Mouse (Mus musculus): ENCODE results near the gene Fkbpl. TPM values are rescaled to one million over a fixed set of nuclear protein-coding genes. Genes with fewer than 3 reads are reported as not detected.

The Fkbpl gene
- polyA plus RNA-seq (2015; fragmentation: Nextera tagmentation; extraction: Ambion mirVana) = 12.4 and 12.8 TPM in 2 replicates

DNA sequence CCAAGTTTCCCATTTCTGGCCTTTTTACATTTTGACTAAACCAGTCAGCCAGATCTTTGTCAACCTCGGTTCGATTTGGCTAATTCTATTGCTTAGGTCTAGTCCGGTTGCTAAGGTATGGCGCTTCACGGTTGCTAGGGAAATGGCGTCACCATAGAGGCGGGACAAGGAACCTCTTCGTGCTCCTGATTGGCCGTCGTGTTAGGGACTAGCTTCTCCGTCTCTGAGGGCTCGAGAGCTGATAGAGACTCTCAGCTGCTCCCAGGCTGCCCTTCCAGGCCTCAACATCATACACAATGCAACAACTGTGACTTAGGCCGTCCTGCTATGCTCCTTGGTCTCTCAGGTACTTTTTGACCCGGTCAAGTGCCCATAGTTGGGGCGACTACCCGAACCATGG, at the start of gene Fkbpl:
Fkbpl (plus strand) TSS at position 157 of the 400 bp plus-strand sequence.
- under 1% methylated on average over 16 of the region's 16 CpGs for WGBS
- Histone ChIP-seq H3K9ac (ENCODE audit: low read length) (peak within 1 kb of the TSS; percentile 63), H3K4me1 (replicated peaks; ENCODE audit: control insufficient read depth, insufficient read depth) (no peaks in the 10 kb centered on the region; the same call in 1 of the 2 replicates), H3K27ac (replicated peaks) (peak within 1 kb of the TSS; percentile 82), H3K27me3 (ENCODE audit: control insufficient read depth, insufficient read depth, low read length) (no peaks in the 10 kb centered on the region), H3K4me3 (ENCODE audit: low read depth, low read length) (peak within 1 kb of the TSS; percentile 53), H3K36me3 (ENCODE audit: control insufficient read depth, insufficient read depth, low read length) (no peaks in the 10 kb centered on the region), H3K9me3 (ENCODE audit: control insufficient read depth, low read length) (no peaks in the 10 kb centered on the region), H3K4me2 (replicated peaks; ENCODE audit: low read depth) (peak within 1 kb of the TSS; percentile 83)
- peak; percentile 82 for ATAC-seq (ENCODE audit: low FRiP score, low TSS enrichment)
- no peak for TF ChIP-seq CTCF (IDR thresholded peaks at IDR 0.05; ENCODE audit: low read depth)
- no peak for TF ChIP-seq EP300 (optimal IDR thresholded peaks at IDR 0.05)
- DNase-seq (ENCODE audit: low spot score) = peak; percentile 95

DNA sequence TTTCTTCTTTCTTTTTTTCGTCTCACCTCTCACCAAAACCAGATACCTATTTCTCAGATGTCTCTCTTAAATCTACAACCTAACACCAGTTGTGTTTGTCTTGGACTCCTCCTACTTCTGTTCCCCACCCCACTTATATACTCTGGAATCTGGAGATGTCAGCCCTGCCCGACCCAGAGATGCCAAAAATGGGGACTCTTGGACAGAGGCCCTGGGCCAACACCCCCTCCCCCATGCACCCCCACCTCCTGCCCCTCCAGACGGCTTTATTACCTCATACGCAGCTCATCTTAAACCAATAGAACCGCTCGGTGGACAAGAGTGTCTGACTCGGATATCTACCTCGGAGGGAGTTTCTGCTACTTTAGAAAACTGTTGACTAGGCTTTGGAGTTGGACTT, 48.5 kb upstream of the Fkbpl start:
- Histone ChIP-seq H3K4me1 (replicated peaks; ENCODE audit: control insufficient read depth, insufficient read depth) (peaks cover 2% of the 10 kb centered on the region), H3K4me3 (ENCODE audit: low read depth, low read length) (no peak overlapping the region), H3K9me3 (ENCODE audit: control insufficient read depth, low read length) (no peaks in the 10 kb centered on the region), H3K27ac (replicated peaks) (no peak overlapping the region), H3K4me2 (replicated peaks; ENCODE audit: low read depth) (no peak overlapping the region), H3K27me3 (ENCODE audit: control insufficient read depth, insufficient read depth, low read length) (no peaks in the 10 kb centered on the region), H3K36me3 (ENCODE audit: control insufficient read depth, insufficient read depth, low read length) (peaks cover 15% of the 10 kb centered on the region), H3K9ac (ENCODE audit: low read length) (no peak overlapping the region)
- ATAC-seq (ENCODE audit: low FRiP score, low TSS enrichment) (no peak), DNase-seq (ENCODE audit: low spot score) (no peak)
- WGBS = 52% methylated on average over 8 of the region's 8 CpGs
- no peak for TF ChIP-seq CTCF (IDR thresholded peaks at IDR 0.05; ENCODE audit: low read depth)
- no peak for TF ChIP-seq EP300 (optimal IDR thresholded peaks at IDR 0.05)

DNA sequence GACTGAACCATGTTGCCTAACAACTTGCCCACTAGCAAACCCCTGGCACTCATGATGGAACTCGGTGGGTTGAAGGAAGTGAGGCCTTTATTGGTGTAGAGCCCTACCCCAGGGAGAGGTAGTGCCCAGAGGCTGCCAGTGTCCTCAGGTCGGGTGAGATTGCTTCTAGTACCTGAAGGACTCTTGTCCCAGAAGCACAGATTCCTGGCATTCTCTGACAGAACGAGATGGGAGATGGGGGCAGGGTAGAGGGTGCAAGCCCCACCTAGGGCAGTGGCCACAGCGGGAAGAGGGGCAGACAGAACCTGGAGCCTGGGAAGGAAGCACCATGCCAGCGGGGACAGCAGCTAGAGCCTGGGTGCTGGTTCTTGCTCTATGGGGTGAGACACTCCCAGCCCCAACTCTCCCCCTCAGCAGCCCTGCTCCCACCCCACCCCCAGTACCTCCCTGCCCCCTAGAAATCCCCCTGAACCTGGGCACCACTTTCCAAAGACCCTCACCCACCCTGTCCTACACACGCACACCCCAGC, 46.9 kb upstream of the Fkbpl start, which contains the start of gene Ager:
Ager (plus strand) TSS at position 297 of the 530 bp plus-strand sequence.
- no peak within 1 kb of the TSS for H3K4me3 ChIP-seq (ENCODE audit: low read depth, low read length)
- H3K36me3 ChIP-seq (ENCODE audit: control insufficient read depth, insufficient read depth, low read length) = peaks cover 15% of the 10 kb centered on the region
- H3K9ac ChIP-seq (ENCODE audit: low read length) = peak within 1 kb of the TSS; percentile 31; the same call in 1 of the 2 replicates
- 5% methylated on average over 5 of the region's 6 CpGs for WGBS
- no peaks in the 10 kb centered on the region; the same call in 1 of the 2 replicates for H3K4me1 ChIP-seq (replicated peaks; ENCODE audit: control insufficient read depth, insufficient read depth)
- no peak for ATAC-seq (ENCODE audit: low FRiP score, low TSS enrichment)
- no peak for DNase-seq (ENCODE audit: low spot score)
- no peak within 1 kb of the TSS; the same call in 1 of the 2 replicates for H3K4me2 ChIP-seq (replicated peaks; ENCODE audit: low read depth)
- no peak within 1 kb of the TSS; the same call in 1 of the 2 replicates for H3K27ac ChIP-seq (replicated peaks)
- no peaks in the 10 kb centered on the region for H3K27me3 ChIP-seq (ENCODE audit: control insufficient read depth, insufficient read depth, low read length)
- no peak for TF ChIP-seq EP300 (optimal IDR thresholded peaks at IDR 0.05)
- no peak for TF ChIP-seq CTCF (IDR thresholded peaks at IDR 0.05; ENCODE audit: low read depth)
- no peaks in the 10 kb centered on the region for H3K9me3 ChIP-seq (ENCODE audit: control insufficient read depth, low read length)

DNA sequence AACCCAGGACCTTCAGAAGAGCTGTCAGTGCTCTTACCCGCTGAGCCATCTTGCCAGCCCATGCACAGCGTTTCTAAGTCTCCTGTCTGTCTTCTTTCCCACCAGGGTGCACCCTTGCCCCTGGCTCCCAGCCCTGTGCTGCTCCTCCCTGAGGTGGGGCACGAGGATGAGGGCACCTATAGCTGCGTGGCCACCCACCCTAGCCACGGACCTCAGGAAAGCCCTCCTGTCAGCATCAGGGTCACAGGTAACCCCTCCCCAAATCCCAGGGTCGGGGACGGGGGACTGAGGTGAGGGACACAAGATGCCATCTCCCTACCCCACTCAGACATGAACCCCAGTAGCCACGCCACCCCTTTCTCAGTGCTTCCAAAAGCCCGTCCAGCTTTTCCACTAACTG, 44.7 kb upstream of the Fkbpl start:
- 67% methylated on average over 9 of the region's 9 CpGs for WGBS
- no peaks in the 10 kb centered on the region for H3K9me3 ChIP-seq (ENCODE audit: control insufficient read depth, low read length)
- DNase-seq (ENCODE audit: low spot score) = no peak
- no peak for TF ChIP-seq EP300 (optimal IDR thresholded peaks at IDR 0.05)
- TF ChIP-seq CTCF (IDR thresholded peaks at IDR 0.05; ENCODE audit: low read depth) = no peak
- no peak overlapping the region for H3K9ac ChIP-seq (ENCODE audit: low read length)
- no peak for ATAC-seq (ENCODE audit: low FRiP score, low TSS enrichment)
- no peaks in the 10 kb centered on the region for H3K27me3 ChIP-seq (ENCODE audit: control insufficient read depth, insufficient read depth, low read length)
- no peak overlapping the region for H3K4me3 ChIP-seq (ENCODE audit: low read depth, low read length)
- H3K4me2 ChIP-seq (replicated peaks; ENCODE audit: low read depth) = no peak overlapping the region
- H3K27ac ChIP-seq (replicated peaks) = no peak overlapping the region
- H3K4me1 ChIP-seq (replicated peaks; ENCODE audit: control insufficient read depth, insufficient read depth) = no peaks in the 10 kb centered on the region
- H3K36me3 ChIP-seq (ENCODE audit: control insufficient read depth, insufficient read depth, low read length) = peaks cover 12% of the 10 kb centered on the region

DNA sequence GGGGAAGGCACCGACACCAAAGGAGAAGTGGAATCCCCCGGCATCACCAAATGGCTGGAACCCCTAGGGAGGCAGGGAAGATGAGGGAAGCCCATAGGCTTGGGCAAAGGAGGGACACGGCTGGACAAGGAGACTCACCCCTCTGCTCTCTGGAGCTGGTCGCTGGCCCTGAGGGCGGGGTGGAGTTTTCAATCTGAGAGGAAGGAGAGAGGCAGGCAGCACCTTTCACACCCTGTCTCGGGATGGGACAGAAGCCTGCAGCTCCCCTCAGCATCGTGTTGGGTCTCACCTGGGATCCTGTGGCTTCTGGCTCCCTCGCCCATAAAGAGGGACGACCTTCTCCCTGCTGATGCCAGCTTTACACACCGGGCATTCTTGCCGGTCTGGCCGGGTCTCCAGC, 42.8 kb upstream of the Fkbpl start:
- H3K4me3 ChIP-seq (ENCODE audit: low read depth, low read length) = no peak overlapping the region
- H3K4me2 ChIP-seq (replicated peaks; ENCODE audit: low read depth) = no peak overlapping the region
- WGBS = 75% methylated on average over 12 of the region's 12 CpGs
- DNase-seq (ENCODE audit: low spot score) (no peak), ATAC-seq (ENCODE audit: low FRiP score, low TSS enrichment) (no peak)
- no peak for TF ChIP-seq CTCF (IDR thresholded peaks at IDR 0.05; ENCODE audit: low read depth)
- no peak for TF ChIP-seq EP300 (optimal IDR thresholded peaks at IDR 0.05)
- H3K27ac ChIP-seq (replicated peaks) = no peak overlapping the region
- H3K9me3 ChIP-seq (ENCODE audit: control insufficient read depth, low read length) = no peaks in the 10 kb centered on the region
- H3K27me3 ChIP-seq (ENCODE audit: control insufficient read depth, insufficient read depth, low read length) = no peaks in the 10 kb centered on the region
- H3K4me1 ChIP-seq (replicated peaks; ENCODE audit: control insufficient read depth, insufficient read depth) = 0 out of 2 replicates have a peak, but pooled peaks cover 3% of the 10 kb centered on the region
- peaks cover 8% of the 10 kb centered on the region for H3K36me3 ChIP-seq (ENCODE audit: control insufficient read depth, insufficient read depth, low read length)
- H3K9ac ChIP-seq (ENCODE audit: low read length) = no peak overlapping the region

DNA sequence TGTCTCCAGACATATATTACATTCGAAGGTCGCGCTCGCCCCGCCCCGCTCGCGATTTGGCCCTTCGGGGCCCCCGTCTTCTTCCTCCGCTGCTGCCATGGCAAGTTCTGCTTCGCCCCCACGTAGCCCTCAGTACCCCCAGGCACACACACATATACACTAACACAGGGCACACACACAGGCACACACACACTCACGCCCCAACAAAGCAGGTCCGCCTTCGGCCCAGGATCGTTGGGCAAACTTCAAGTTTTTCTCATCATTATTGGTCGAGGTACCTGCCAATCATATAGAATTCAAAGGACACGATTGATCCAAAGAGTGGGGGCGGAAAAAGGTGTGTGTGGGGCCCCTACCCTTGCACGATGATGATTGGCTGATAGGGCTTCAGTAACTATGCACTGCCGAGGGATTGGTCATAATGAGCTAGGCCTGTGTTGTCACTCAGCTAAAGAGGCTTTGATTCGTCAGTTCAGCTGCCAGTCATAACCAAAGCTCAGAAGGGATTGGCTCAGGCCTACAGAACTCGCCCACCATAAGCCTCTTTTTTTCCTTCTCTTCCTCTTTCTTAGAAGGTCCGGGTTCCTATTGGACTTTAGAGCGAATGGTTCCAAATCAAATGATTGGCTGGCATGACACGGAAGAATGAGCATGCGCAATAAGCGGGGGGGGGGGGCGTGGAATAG, 41.0 kb upstream of the Fkbpl start, which contains the start of gene Rnf5:
Rnf5 (minus strand) TSS at position 316 of the 686 bp plus-strand sequence.
- H3K4me3 ChIP-seq (ENCODE audit: low read depth, low read length) = peak within 1 kb of the TSS; percentile 62
- peak within 1 kb of the TSS; percentile 66 for H3K9ac ChIP-seq (ENCODE audit: low read length)
- H3K4me1 ChIP-seq (replicated peaks; ENCODE audit: control insufficient read depth, insufficient read depth) = 0 out of 2 replicates have a peak, but pooled peaks cover 3% of the 10 kb centered on the region
- no peak for TF ChIP-seq CTCF (IDR thresholded peaks at IDR 0.05; ENCODE audit: low read depth)
- peak; percentile 97 for TF ChIP-seq EP300 (optimal IDR thresholded peaks at IDR 0.05)
- peaks cover 8% of the 10 kb centered on the region for H3K36me3 ChIP-seq (ENCODE audit: control insufficient read depth, insufficient read depth, low read length)
- no peaks in the 10 kb centered on the region for H3K9me3 ChIP-seq (ENCODE audit: control insufficient read depth, low read length)
- peak within 1 kb of the TSS; percentile 88 for H3K4me2 ChIP-seq (replicated peaks; ENCODE audit: low read depth)
- peak within 1 kb of the TSS; percentile 93 for H3K27ac ChIP-seq (replicated peaks)
- peak; percentile 93 for ATAC-seq (ENCODE audit: low FRiP score, low TSS enrichment)
- DNase-seq (ENCODE audit: low spot score) = peak; percentile 99
- WGBS = under 1% methylated on average over 30 of the region's 30 CpGs
- no peaks in the 10 kb centered on the region for H3K27me3 ChIP-seq (ENCODE audit: control insufficient read depth, insufficient read depth, low read length)

Data from stomach, postnatal 0 days (tissue).